Mouse (Mus musculus) intestine, postnatal 0 days (tissue): ENCODE results near the gene Mpo. TPM values are rescaled to one million over a fixed set of nuclear protein-coding genes. Genes with fewer than 3 reads are reported as not detected.

ENCODE experiments used
- ATAC-seq: fragments of 200-750 bp; cut with Nextera tagmentation; 2 replicates; pipeline ENCODE4 v1.8.0; 2017; ENCODE audit warnings: mild to moderate bottlenecking, moderate TSS enrichment, moderate library complexity
- H3K27ac ChIP-seq: fragments of 300-500 bp; sonication (generic); 2 replicates; pipeline ENCODE4 v1.5.1; 2014; ENCODE audit warnings: mild to moderate bottlenecking, low read depth, low read length, moderate library complexity
- H3K27me3 ChIP-seq: fragments of 300-500 bp; sonication (generic); replicated peaks from 2 replicates; pipeline ENCODE4 v1.6.1; 2014; ENCODE audit warnings: low read length, mixed read lengths; ENCODE audit not compliant: control insufficient read depth, insufficient read depth
- H3K36me3 ChIP-seq: fragments of 300-500 bp; sonication (generic); 2 replicates; pipeline ENCODE4 v1.6.1; 2014; ENCODE audit warnings: mild to moderate bottlenecking, moderate library complexity; ENCODE audit not compliant: control insufficient read depth, insufficient read depth
- H3K4me1 ChIP-seq: fragments of 300-500 bp; sonication (generic); replicated peaks from 2 replicates; pipeline ENCODE4 v1.6.1; 2014; ENCODE audit warnings: antibody characterized with exemption, low read length, mixed read lengths; ENCODE audit not compliant: control insufficient read depth, insufficient read depth
- H3K4me2 ChIP-seq: fragments of 300-500 bp; sonication (generic); replicated peaks from 2 replicates; pipeline ENCODE4 v1.6.1; 2014; ENCODE audit warnings: low read depth, mild to moderate bottlenecking, moderate library complexity
- H3K4me3 ChIP-seq: fragments of 300-500 bp; sonication (generic); 2 replicates; pipeline ENCODE4 v1.5.1; 2014; ENCODE audit warnings: low read depth, low read length
- H3K9ac ChIP-seq: fragments of 300-500 bp; sonication (generic); 2 replicates; pipeline ENCODE4 v1.6.1; 2014; ENCODE audit warnings: mild to moderate bottlenecking, low read depth, low read length
- H3K9me3 ChIP-seq: fragments of 300-500 bp; sonication (generic); 2 replicates; pipeline ENCODE4 v1.6.1; 2016; ENCODE audit warnings: mixed run types; ENCODE audit not compliant: control insufficient read depth
- CTCF ChIP-seq: sonication (generic); IDR thresholded peaks from 2 replicates; pipeline ENCODE4 v1.5.1; 2016; ENCODE audit warnings: low read depth, mild to moderate bottlenecking, control low read depth, antibody characterized with exemption, moderate library complexity
- WGBS: fragments of 180-500 bp; shearing (Covaris S2); extraction: QIAGEN DNeasy Blood & Tissue Kit; methylation state at CpG from one replicate; pipeline ENCODE4 v1.1.7; 2014; 5-methylcytosine and 5-hydroxymethylcytosine counted together
- polyA plus RNA-seq: library from polyadenylated mRNA; unstranded; fragments of >200 nt; fragmentation: Nextera tagmentation; extraction: Ambion mirVana; gene quantifications from 2 replicates; pipeline ENCODE4 v1.2.1, GENCODE M21; 2015

Mpo gene
- polyA plus RNA-seq, 1 experiment from 2014 or later, result 0.12 TPM

DNA sequence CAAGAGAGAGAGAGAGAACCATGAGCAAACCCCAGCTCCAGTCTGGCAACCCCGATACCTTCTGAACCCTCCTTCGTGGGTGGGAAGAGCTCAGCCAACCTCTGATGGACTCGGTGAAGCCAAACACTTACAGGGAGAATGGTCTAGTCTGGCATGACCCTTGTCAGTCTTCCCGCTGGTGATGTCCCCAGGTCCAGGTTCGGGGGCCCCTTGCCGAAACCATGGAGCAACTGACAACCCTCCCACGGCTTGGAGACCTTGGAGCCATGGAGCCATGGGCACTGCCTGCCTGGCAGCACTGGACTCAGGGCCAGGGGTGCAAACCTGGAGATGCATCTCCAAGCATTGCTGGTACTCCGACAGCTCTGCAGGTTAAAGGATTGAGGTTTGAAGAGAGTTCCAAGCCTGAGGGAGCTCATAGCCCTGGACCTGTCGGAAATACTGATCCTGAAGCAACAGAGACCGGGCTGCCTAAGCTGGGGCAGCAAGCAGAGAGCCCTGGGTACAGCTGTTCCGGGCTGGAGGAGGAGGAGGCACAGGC lies 32.1 kb upstream of the Mpo start:
- Histone ChIP-seq H3K4me3 (no peak overlapping the region), H3K36me3 (no peaks in the 10 kb centered on the region), H3K27ac (no peak overlapping the region), H3K4me1 (no peaks in the 10 kb centered on the region), H3K27me3 (peaks cover 54% of the 10 kb centered on the region), H3K4me2 (no peak overlapping the region), H3K9ac (no peak overlapping the region), H3K9me3 (no peaks in the 10 kb centered on the region)
- ATAC-seq, result no peak
- TF ChIP-seq CTCF, result no peak
- WGBS, result 72% methylated on average over 11 of the region's 11 CpGs

GRCm38 (mm10) chr11:87761806-87762701 lies 31.3 kb upstream of the Mpo start:
- ATAC-seq, result no peak
- Histone ChIP-seq H3K4me3 (no peak overlapping the region), H3K4me2 (no peak overlapping the region), H3K9ac (no peak overlapping the region), H3K36me3 (no peaks in the 10 kb centered on the region), H3K9me3 (no peaks in the 10 kb centered on the region), H3K27ac (no peak overlapping the region), H3K27me3 (peaks cover 54% of the 10 kb centered on the region), H3K4me1 (no peaks in the 10 kb centered on the region)
- TF ChIP-seq CTCF, result no peak
- 77% methylated on average over 14 of the region's 14 CpGs for WGBS

DNA sequence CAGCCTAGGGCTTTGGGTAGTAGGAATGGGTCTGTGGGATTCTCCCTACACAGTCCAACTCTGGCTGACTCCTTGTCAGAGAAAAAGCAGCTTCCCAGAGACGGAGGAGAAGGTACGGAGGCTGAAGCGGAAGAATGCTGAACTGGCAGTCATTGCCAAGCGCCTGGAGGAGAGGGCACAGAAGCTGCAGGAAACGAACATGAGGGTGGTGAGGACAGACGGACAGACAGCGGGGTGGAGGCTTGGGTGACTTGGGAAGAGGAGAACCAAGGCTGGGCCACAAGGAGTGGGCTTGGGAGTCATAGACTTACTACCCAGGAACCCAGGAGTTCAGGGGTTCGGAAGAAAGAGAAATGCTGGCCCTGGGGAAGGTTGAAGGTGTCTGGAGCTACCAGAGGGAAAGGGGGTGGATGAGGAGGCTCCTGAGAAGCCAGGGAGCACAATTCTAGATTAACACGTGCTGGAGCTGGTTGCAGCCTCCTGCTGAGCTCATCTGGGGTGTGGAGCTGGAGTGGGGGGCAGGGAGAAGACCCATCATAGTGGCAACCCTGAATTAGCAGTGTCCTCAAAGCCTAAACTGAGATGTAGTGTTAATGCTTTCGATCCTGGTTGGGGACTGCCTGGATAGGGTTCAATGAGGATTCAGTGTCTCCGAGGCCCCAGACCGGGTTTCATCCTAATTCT lies 30.5 kb upstream of the Mpo start:
- Histone ChIP-seq H3K36me3 (no peaks in the 10 kb centered on the region), H3K4me2 (no peak overlapping the region), H3K4me3 (no peak overlapping the region), H3K9ac (no peak overlapping the region), H3K9me3 (no peaks in the 10 kb centered on the region), H3K27ac (no peak overlapping the region), H3K4me1 (no peaks in the 10 kb centered on the region), H3K27me3 (peaks cover 54% of the 10 kb centered on the region)
- no peak for ATAC-seq
- no peak for TF ChIP-seq CTCF
- 56% methylated on average over 12 of the region's 12 CpGs for WGBS

- Histone ChIP-seq H3K4me1 (no peaks in the 10 kb centered on the region), H3K9me3 (no peaks in the 10 kb centered on the region), H3K36me3 (no peaks in the 10 kb centered on the region), H3K4me2 (peak overlapping the region; percentile 82), H3K9ac (0 out of 2 replicates have a peak overlapping the region, but pooled peaks have one; percentile 28), H3K4me3 (peak overlapping the region; percentile 44), H3K27me3 (peaks cover 54% of the 10 kb centered on the region), H3K27ac (no peak overlapping the region)
- WGBS, result 7% methylated on average over 17 of the region's 17 CpGs
- no peak for TF ChIP-seq CTCF
- peak; percentile 42; the same call in 1 of the 2 replicates for ATAC-seq
Observed at GRCm38 (mm10) chr11:87763511-87763987, 29.8 kb upstream of the Mpo start.

DNA sequence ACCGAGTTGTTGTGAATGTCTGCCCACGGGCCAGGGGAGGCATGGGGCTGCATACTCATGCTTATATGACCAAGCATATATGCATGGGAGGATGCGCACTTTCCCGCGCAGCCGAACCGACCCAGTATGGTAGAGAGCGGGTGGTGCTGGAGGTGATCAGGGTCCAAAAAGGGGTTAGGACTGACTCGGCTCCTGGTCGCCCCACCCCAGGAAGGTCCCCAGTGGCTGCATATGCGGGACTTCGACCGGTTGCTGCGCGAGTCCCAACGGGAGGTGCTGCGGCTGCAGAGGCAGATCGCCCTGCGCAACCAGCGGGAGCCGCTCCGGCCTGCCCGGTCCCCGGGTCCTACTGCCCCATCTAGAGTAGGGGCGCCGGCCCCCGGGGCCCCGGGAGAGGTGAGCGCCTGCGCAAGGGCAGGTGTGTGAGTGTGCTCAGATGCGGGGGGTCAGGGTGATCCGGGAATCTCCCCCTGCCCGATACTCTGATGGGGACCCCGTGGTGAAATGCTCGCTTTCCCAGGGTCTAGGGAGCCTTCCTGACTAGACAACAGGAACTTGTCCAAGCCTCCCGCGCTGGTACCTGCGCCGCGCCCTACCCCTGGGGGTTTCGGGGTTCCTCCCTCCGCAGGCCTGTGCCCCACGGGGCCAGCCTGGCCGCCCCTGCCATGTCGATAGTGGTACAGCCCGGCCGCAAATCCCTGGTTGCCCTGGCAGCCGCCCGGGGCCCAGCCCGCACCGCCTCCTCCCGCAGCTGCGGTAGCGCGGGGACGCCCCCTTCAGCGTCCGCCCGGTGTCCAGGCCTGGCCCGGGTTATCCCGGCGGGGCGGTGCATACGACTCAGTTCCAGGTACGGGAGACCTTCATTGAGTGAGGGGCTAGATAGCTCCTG lies 29.1 kb upstream of the Mpo start:
- Histone ChIP-seq H3K9ac (peak overlapping the region; percentile 28; the same call in 1 of the 2 replicates), H3K27me3 (peaks cover 54% of the 10 kb centered on the region), H3K9me3 (no peaks in the 10 kb centered on the region), H3K27ac (no peak overlapping the region), H3K36me3 (no peaks in the 10 kb centered on the region), H3K4me1 (no peaks in the 10 kb centered on the region), H3K4me3 (peak overlapping the region; percentile 44), H3K4me2 (peak overlapping the region; percentile 82)
- TF ChIP-seq CTCF, result no peak
- ATAC-seq, result 0 out of 2 replicates have a peak, but pooled peaks have one; percentile 26
- 2% methylated on average over 65 of the region's 65 CpGs for WGBS
